Mouse (Mus musculus) lung, adult 2 months (tissue): ENCODE data around the gene Asic3.

ENCODE experiments used
- CTCF ChIP-seq: fragments of 200-500 bp; IDR thresholded peaks from 2 replicates; pipeline ENCODE4 v1.5.1; 2011; ENCODE audit warnings: mild to moderate bottlenecking, low read length, control low read depth; ENCODE audit not compliant: insufficient read depth
- POLR2A ChIP-seq: fragments of 200-500 bp; IDR thresholded peaks from 2 replicates; pipeline ENCODE4 v1.6.1; 2011; ENCODE audit warnings: low read depth, mild to moderate bottlenecking, control low read depth, low read length, borderline replicate concordance; ENCODE audit errors: extremely low read depth

DNA sequence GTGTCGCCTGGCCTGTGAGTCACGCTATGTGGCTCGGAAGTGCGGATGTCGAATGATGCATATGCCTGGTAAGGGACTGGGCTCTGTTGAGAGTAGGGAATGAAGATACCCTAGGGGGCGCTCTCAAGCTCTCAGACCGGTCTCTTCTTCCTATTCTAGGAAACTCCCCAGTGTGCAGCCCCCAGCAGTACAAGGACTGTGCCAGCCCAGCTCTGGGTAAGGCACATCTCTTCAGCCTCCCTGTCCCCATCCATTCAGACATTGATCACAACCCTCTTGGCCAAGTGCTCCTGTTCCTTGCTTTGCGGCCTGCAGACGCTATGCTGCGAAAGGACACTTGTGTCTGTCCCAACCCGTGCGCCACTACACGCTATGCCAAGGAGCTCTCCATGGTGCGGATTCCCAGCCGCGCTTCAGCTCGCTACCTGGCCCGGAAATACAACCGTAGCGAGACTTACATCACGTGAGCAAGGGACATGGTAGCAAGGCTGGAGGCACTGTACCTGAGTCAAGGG, 3.1 kb downstream of the Asic3 start:
- TF ChIP-seq POLR2A (0 out of 2 replicates have a peak, but pooled peaks have one; percentile 22), CTCF (peak; percentile 52; the same call in 1 of the 2 replicates)
